Mouse (Mus musculus) embryonic facial prominence, embryonic 12.5 days (tissue): ENCODE measurements around the gene Impg1. TPM values are rescaled to one million over a fixed set of nuclear protein-coding genes. Genes with fewer than 3 reads are reported as not detected.

Experiments used
- ATAC-seq: fragments of 200-750 bp; cut with Nextera tagmentation; 2 replicates; pipeline ENCODE4 v1.8.0; 2017; ENCODE audit not compliant: insufficient number of reproducible peaks, insufficient read depth, low FRiP score, low TSS enrichment
- H3K27ac ChIP-seq: fragments of 300-500 bp; sonication (generic); 2 replicates; pipeline ENCODE4 v1.5.1; 2016; ENCODE audit warnings: mild to moderate bottlenecking
- H3K27me3 ChIP-seq: fragments of 300-500 bp; sonication (generic); 2 replicates; pipeline ENCODE4 v1.6.1; 2016; ENCODE audit warnings: mild to moderate bottlenecking, moderate library complexity
- H3K36me3 ChIP-seq: fragments of 300-500 bp; sonication (generic); 2 replicates; pipeline ENCODE4 v1.6.1; 2016; ENCODE audit warnings: mild to moderate bottlenecking
- H3K4me1 ChIP-seq: fragments of 300-500 bp; sonication (generic); 2 replicates; pipeline ENCODE4 v1.6.1; 2016
- H3K4me2 ChIP-seq: fragments of 300-500 bp; sonication (generic); replicated peaks from 2 replicates; pipeline ENCODE4 v1.6.1; 2016; ENCODE audit warnings: mild to moderate bottlenecking, moderate library complexity
- H3K4me3 ChIP-seq: fragments of 300-500 bp; sonication (generic); 2 replicates; pipeline ENCODE4 v1.5.1; 2016; ENCODE audit warnings: mild to moderate bottlenecking
- H3K9ac ChIP-seq: fragments of 300-500 bp; sonication (generic); 2 replicates; pipeline ENCODE4 v1.6.1; 2016; ENCODE audit warnings: mild to moderate bottlenecking, moderate library complexity
- H3K9me3 ChIP-seq: fragments of 300-500 bp; sonication (generic); 2 replicates; pipeline ENCODE4 v1.6.1; 2016; ENCODE audit warnings: mild to moderate bottlenecking, moderate library complexity
- WGBS: fragments of 180-500 bp; shearing (Covaris S2); methylation state at CpG from one replicate; pipeline ENCODE4 v1.1.7; 2016; 5-methylcytosine and 5-hydroxymethylcytosine counted together
- polyA plus RNA-seq: library from polyadenylated mRNA; unstranded; fragments of >200 nt; fragmentation: Nextera tagmentation; extraction: Ambion mirVana; gene quantifications from 2 replicates; pipeline ENCODE4 v1.2.1, GENCODE M21; 2016

Gene Impg1
- polyA plus RNA-seq, 1 experiment from 2014 or later, result not detected

DNA sequence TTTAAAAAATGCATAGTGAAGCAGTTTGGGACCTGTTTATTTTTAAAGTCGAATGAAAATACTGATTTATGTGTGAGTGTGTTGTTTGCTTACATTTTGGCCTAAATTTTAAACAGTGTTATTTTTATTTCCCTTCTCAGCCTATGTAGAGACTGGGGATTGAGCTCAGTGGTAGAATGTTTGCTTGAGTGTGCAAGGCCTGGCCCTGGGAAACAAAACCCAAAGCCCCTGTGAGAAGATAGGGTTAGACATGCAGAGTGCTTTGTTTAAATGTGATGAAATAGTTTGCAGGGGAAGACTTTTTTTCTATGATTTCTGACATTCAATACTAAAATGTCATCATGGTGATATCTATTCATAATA, 189.5 kb downstream of the Impg1 start:
- Histone ChIP-seq H3K4me2 (no peak overlapping the region), H3K4me1 (peaks cover 8% of the 10 kb centered on the region; the same call in 1 of the 2 replicates), H3K4me3 (no peak overlapping the region), H3K36me3 (no peaks in the 10 kb centered on the region), H3K27ac (no peak overlapping the region), H3K27me3 (no peaks in the 10 kb centered on the region), H3K9ac (no peak overlapping the region), H3K9me3 (no peaks in the 10 kb centered on the region)
- ATAC-seq, result no peak
- 90% methylated on average over 1 of the region's 1 CpGs for WGBS

- H3K27ac ChIP-seq, result no peak overlapping the region
- H3K4me1 ChIP-seq, result peaks cover 8% of the 10 kb centered on the region; the same call in 1 of the 2 replicates
- H3K27me3 ChIP-seq, result no peaks in the 10 kb centered on the region
- no peak overlapping the region for H3K4me2 ChIP-seq
- no peak for ATAC-seq
- no peaks in the 10 kb centered on the region for H3K9me3 ChIP-seq
- H3K36me3 ChIP-seq, result no peaks in the 10 kb centered on the region
- H3K9ac ChIP-seq, result no peak overlapping the region
- H3K4me3 ChIP-seq, result no peak overlapping the region
- 83% methylated on average over 8 of the region's 8 CpGs for WGBS
Observed at GRCm38 (mm10) chr9:80275053-80275771, 190.1 kb downstream of the Impg1 start.

- Histone ChIP-seq H3K36me3 (no peaks in the 10 kb centered on the region), H3K4me3 (no peak overlapping the region), H3K27ac (no peak overlapping the region), H3K4me1 (peaks cover 8% of the 10 kb centered on the region; the same call in 1 of the 2 replicates), H3K27me3 (no peaks in the 10 kb centered on the region), H3K4me2 (no peak overlapping the region), H3K9me3 (no peaks in the 10 kb centered on the region), H3K9ac (no peak overlapping the region)
- no peak for ATAC-seq
- 62% methylated on average over 1 of the region's 1 CpGs for WGBS
Observed at GRCm38 (mm10) chr9:80272951-80273350, 192.3 kb downstream of the Impg1 start.

- Histone ChIP-seq H3K36me3 (no peaks in the 10 kb centered on the region), H3K27ac (no peak overlapping the region), H3K9me3 (no peaks in the 10 kb centered on the region), H3K4me1 (no peaks in the 10 kb centered on the region), H3K27me3 (no peaks in the 10 kb centered on the region), H3K4me2 (no peak overlapping the region), H3K4me3 (no peak overlapping the region), H3K9ac (no peak overlapping the region)
- ATAC-seq, result no peak
- 78% methylated on average over 8 of the region's 8 CpGs for WGBS
Observed at GRCm38 (mm10) chr9:80269596-80269995, 195.7 kb downstream of the Impg1 start.

DNA sequence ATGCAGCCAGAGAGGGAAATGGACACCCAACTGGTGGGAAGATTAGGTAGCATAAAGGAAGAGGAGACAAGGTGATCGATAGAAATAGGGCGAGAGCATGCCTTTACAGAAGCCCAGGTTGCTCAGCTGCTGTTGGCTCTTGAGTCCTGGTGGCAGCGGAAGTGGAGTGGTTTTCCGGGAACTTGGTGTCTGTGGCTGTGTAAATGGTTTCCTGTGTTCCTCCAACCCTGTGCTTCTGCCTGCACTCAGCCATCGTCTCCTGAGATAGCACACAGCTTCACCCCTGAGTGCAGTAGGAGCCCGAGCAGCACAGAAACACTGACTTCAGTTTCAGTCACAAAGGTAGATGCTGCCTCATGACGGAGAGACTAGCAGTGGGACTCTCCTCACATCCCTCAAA, 198.8 kb downstream of the Impg1 start:
- WGBS, result 89% methylated on average over 7 of the region's 7 CpGs
- no peak overlapping the region for H3K4me2 ChIP-seq
- H3K9me3 ChIP-seq, result no peaks in the 10 kb centered on the region
- H3K27me3 ChIP-seq, result no peaks in the 10 kb centered on the region
- H3K4me3 ChIP-seq, result no peak overlapping the region
- no peaks in the 10 kb centered on the region for H3K4me1 ChIP-seq
- no peak for ATAC-seq
- no peak overlapping the region for H3K27ac ChIP-seq
- H3K36me3 ChIP-seq, result no peaks in the 10 kb centered on the region
- H3K9ac ChIP-seq, result no peak overlapping the region

DNA sequence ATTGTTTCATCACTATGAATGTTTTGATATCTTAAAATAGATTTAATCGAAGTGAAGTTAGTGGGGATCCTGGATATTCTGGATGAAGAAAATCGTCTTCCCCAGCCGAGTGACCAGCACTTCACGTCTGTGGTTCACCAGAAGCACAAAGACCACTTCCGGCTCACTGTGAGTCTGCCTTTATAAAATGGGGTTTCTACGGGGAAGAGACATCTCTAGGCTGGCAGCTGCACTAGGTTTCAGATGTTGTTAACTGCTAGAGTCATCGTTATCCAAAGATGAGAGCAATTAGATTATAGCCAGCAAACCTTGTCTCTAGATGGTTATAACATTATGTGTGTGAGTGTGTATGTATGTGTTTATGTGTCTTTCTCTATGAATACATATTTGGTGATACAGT, 199.2 kb downstream of the Impg1 start:
- no peak for ATAC-seq
- 93% methylated on average over 7 of the region's 7 CpGs for WGBS
- no peaks in the 10 kb centered on the region for H3K4me1 ChIP-seq
- H3K4me3 ChIP-seq, result no peak overlapping the region
- H3K27me3 ChIP-seq, result no peaks in the 10 kb centered on the region
- no peaks in the 10 kb centered on the region for H3K36me3 ChIP-seq
- no peaks in the 10 kb centered on the region for H3K9me3 ChIP-seq
- no peak overlapping the region for H3K9ac ChIP-seq
- H3K27ac ChIP-seq, result no peak overlapping the region
- H3K4me2 ChIP-seq, result no peak overlapping the region
